Mouse (Mus musculus) heart, postnatal 0 days (tissue): Measurements from ENCODE around the gene Kcnq4.

Experiments used
- CTCF ChIP-seq: IDR thresholded peaks from 2 replicates; pipeline ENCODE4 v1.5.1; 2016; ENCODE audit warnings: antibody characterized with exemption, control low read depth, low read depth
- EP300 ChIP-seq: IDR thresholded peaks from 2 replicates; pipeline ENCODE4 v1.6.1; 2016; ENCODE audit warnings: antibody characterized with exemption, low read depth

DNA sequence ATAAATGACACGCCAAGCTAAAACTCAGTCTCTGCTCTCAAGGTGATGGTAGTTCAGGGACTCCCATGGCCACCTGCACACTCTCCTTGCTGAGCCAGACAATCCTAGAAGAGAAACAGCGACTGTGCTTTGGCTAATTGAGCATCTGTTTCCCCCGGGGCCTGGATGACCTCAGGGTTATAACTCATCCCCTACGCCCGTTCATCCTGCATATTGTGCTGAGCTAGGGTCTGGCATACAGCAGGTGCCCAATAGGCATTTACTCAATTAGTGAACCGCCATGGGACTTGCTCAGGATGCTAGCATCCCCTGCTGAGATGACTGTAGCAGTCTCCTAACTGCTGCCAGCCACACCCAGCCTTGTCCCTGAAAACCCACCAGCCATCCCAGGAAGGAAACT lies 61.1 kb downstream of the Kcnq4 start:
- TF ChIP-seq EP300: no peak
- no peak for TF ChIP-seq CTCF
